Mouse (Mus musculus): ENCODE results near the gene BC016579.

DNA sequence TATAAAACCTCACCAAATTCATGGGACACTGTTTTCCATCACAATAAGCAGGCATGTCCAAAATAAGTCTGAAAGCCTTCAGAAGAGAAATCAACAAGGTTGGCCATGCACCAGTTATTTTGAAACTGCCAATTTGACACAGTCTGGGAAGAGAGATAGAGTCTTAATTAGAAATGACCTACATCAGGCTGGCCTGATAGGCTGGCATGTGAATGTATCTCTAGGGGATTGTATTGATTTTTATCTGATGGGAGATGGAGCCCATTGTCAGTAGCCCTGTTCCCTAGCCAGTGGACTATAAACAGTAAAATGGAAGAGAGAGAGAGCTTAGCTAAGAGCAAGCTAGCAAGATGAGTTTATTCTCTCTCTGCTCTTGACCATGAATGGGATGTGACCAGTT, 58.4 kb downstream of the BC016579 start:
- TF ChIP-seq GATA1 (IDR thresholded peaks at IDR 0.05; ENCODE audit: borderline replicate concordance, low read length) (no peak), FLI1 (IDR thresholded peaks at IDR 0.05; ENCODE audit: low read length) (no peak)
